Mouse (Mus musculus): ENCODE results near the gene Agbl4.

GRCm38 (mm10) chr4:111477507-111477906 is 1080.0 kb downstream of the Agbl4 start:
- TF ChIP-seq CTCF (IDR thresholded peaks at IDR 0.05; ENCODE audit: control insufficient read depth, insufficient read depth, insufficient read length) (no peak), FOSL1 (IDR thresholded peaks at IDR 0.05; ENCODE audit: insufficient read depth, low read length, poor library complexity, severe bottlenecking) (no peak), USF1 (IDR thresholded peaks at IDR 0.05; ENCODE audit: low read depth) (no peak), MYOG (IDR thresholded peaks at IDR 0.05; ENCODE audit: control insufficient read depth, extremely low read depth, insufficient read length) (no peak), MYOD1 (IDR thresholded peaks at IDR 0.05; ENCODE audit: control insufficient read depth, insufficient read length, low read depth) (no peak)

Measured in C2C12 (cell line).